Mouse (Mus musculus) kidney, adult 10 weeks (tissue): ENCODE data around the gene Rhox2b. TPM values are rescaled to one million over a fixed set of nuclear protein-coding genes. Genes with fewer than 3 reads are reported as not detected.

ENCODE experiments used
- polyA plus RNA-seq: library from polyadenylated mRNA; stranded (reverse); fragments of 350-450 nt; fragmentation: Illumina TruSeq; extraction: RNeasy Lipid Tissue Mini Kit (QIAGEN cat#74804); gene quantifications from one replicate; pipeline ENCODE4 v1.2.3, GENCODE M21; 2014; ENCODE audit warnings: low read depth, low replicate concordance

The Rhox2b gene
- polyA plus RNA-seq: not detected

DNA sequence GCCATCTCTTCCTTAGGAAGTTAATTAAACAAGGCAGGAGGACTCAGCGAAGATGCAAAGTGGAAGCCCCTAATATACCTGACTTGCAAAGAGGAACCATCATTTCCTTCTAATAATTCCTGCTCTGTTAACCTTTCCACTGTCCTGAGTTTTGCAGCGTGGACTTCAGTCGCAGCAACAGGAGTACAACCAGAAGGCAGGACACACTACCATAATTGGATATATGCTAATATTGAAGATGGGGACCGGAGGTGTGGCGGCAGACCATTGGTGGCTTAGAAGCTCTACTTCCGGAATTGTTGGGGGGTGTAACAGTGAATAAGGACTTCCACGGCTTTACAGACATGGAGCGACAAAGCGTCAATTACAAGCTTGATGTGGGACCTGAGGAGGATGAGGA is at the start of gene Rhox2b:
Gene Rhox2b, plus strand, starts transcription at position 301 of the 400 bp plus-strand sequence.

DNA sequence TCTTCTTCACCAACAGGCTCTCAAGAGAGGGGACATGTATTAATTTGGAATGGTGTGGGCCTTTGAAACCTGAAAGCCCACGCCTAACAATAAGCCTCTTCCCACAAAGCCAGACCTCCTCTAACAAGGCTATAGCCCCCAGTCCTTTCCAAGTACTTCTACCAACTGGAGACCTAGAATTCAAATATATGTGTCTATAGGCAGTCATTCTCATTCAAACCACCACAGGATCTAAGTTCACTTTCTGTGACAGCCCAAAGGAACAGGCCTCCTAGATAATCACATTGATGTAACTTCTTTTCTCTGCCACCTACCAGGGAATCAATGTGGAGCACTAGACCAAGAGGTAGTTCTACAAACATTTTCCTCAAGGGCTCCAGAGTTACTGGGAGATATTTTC is 32.1 kb upstream of the Rhox2b start, which contains the start of gene Rhox3a2:
Gene Rhox3a2, plus strand, starts transcription at position 301 of the 400 bp plus-strand sequence.

GRCm38 (mm10) chrX:37390548-37390947 is 21.3 kb upstream of the Rhox2b start, which contains the start of gene Rhox4a2:
Gene Rhox4a2, plus strand, starts transcription at chrX:37390848.

GRCm38 (mm10) chrX:37432194-37432593 is 20.3 kb downstream of the Rhox2b start, which contains the start of gene Rhox4b:
Gene Rhox4b, plus strand, starts transcription at chrX:37432494.

DNA sequence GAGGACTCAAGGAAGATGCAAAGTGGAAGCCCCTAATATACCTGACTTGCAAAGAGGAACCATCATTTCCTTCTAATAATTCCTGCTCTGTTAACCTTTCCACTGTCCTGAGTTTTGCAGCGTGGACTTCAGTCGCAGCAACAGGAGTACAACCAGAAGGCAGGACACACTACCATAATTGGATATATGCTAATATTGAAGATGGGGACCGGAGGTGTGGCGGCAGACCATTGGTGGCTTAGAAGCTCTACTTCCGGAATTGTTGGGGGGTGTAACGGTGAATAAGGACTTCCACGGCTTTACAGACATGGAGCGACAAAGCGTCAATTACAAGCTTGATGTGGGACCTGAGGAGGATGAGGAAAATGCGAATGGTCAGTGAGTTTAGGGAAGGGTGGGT is 41.5 kb downstream of the Rhox2b start, which contains the start of gene Rhox2c:
Gene Rhox2c, plus strand, starts transcription at position 301 of the 400 bp plus-strand sequence.

GRCm38 (mm10) chrX:37458285-37458684 is 46.4 kb downstream of the Rhox2b start, which contains the start of gene Rhox3c:
Gene Rhox3c, plus strand, starts transcription at chrX:37458585.

Other genes with a start within 250 kb of the Rhox2b start
- gene Akap14, start 243.2 kb upstream of the Rhox2b start, polyA plus RNA-seq: not detected
- gene Ndufa1, start 220.9 kb upstream of the Rhox2b start, polyA plus RNA-seq: 470 TPM
- gene Rnf113a1, start 220.8 kb upstream of the Rhox2b start, polyA plus RNA-seq: not detected
- not detected for gene Gm9, start 201.0 kb upstream of the Rhox2b start, polyA plus RNA-seq
- gene Rhox1, start 189.8 kb upstream of the Rhox2b start, polyA plus RNA-seq: not detected
- gene Rhox2a, start 167.1 kb upstream of the Rhox2b start, polyA plus RNA-seq: not detected
- gene Rhox3a, start 162.1 kb upstream of the Rhox2b start, polyA plus RNA-seq: not detected
- not detected for gene Rhox4a, start 146.7 kb upstream of the Rhox2b start, polyA plus RNA-seq
- not detected for gene Rhox3a2, start 32.0 kb upstream of the Rhox2b start, polyA plus RNA-seq
- gene Rhox4a2, start 21.2 kb upstream of the Rhox2b start, polyA plus RNA-seq: not detected
- gene Rhox4b, start 20.4 kb downstream of the Rhox2b start, polyA plus RNA-seq: not detected
- gene Rhox2c, start 41.6 kb downstream of the Rhox2b start, polyA plus RNA-seq: not detected
- gene Rhox3c, start 46.5 kb downstream of the Rhox2b start, polyA plus RNA-seq: not detected
- not detected for gene Rhox4c, start 68.3 kb downstream of the Rhox2b start, polyA plus RNA-seq
- not detected for gene Rhox2d, start 81.4 kb downstream of the Rhox2b start, polyA plus RNA-seq
- gene Rhox4d, start 102.3 kb downstream of the Rhox2b start, polyA plus RNA-seq: not detected
- not detected for gene Rhox2e, start 118.4 kb downstream of the Rhox2b start, polyA plus RNA-seq
- gene Rhox3e, start 130.0 kb downstream of the Rhox2b start, polyA plus RNA-seq: not detected
- not detected for gene Rhox4e, start 145.3 kb downstream of the Rhox2b start, polyA plus RNA-seq
- not detected for gene Rhox2f, start 159.3 kb downstream of the Rhox2b start, polyA plus RNA-seq
- not detected for gene Rhox3f, start 168.9 kb downstream of the Rhox2b start, polyA plus RNA-seq
- not detected for gene Rhox4f, start 195.6 kb downstream of the Rhox2b start, polyA plus RNA-seq
- gene Rhox3g, start 216.5 kb downstream of the Rhox2b start, polyA plus RNA-seq: not detected
- gene Rhox2g, start 231.4 kb downstream of the Rhox2b start, polyA plus RNA-seq: not detected
- gene Rhox4g, start 239.3 kb downstream of the Rhox2b start, polyA plus RNA-seq: not detected